Mouse (Mus musculus): Measurements from ENCODE around the gene Zfp82. TPM values are rescaled to one million over a fixed set of nuclear protein-coding genes. Genes with fewer than 3 reads are reported as not detected.
A peak's percentile ranks its signal among the peaks of the same experiment; 100 is the strongest.

Zfp82 gene
- polyA plus RNA-seq, 1 experiment from 2014 or later: 4.2 TPM

- ATAC-seq: no peak
- Histone ChIP-seq H3K27me3 (replicated peaks; ENCODE audit: control insufficient read depth, insufficient read depth, low read length) (no peaks in the 10 kb centered on the region), H3K9ac (ENCODE audit: low read depth, low read length) (no peak overlapping the region), H3K36me3 (ENCODE audit: control insufficient read depth, insufficient read depth, low read length) (peaks cover 4% of the 10 kb centered on the region), H3K27ac (ENCODE audit: low read length) (no peak overlapping the region), H3K4me2 (ENCODE audit: low read depth, low read length) (no peak overlapping the region), H3K4me1 (ENCODE audit: control insufficient read depth, insufficient read depth, low read length) (peaks cover 3% of the 10 kb centered on the region; the same call in 1 of the 2 replicates), H3K9me3 (ENCODE audit: control insufficient read depth, low read length) (no peaks in the 10 kb centered on the region), H3K4me3 (ENCODE audit: low read length) (no peak overlapping the region)
- 5% methylated on average over 3 of the region's 3 CpGs for WGBS
Observed at GRCm38 (mm10) chr7:30053591-30053990, 19.1 kb downstream of the Zfp82 start.

- WGBS: under 1% methylated on average over 40 of the region's 40 CpGs
- H3K27me3 ChIP-seq (replicated peaks; ENCODE audit: control insufficient read depth, insufficient read depth, low read length): no peaks in the 10 kb centered on the region
- peak; percentile 99 for ATAC-seq
- H3K4me3 ChIP-seq (ENCODE audit: low read length): peak within 1 kb of the TSS; percentile 80
- no peaks in the 10 kb centered on the region for H3K36me3 ChIP-seq (ENCODE audit: control insufficient read depth, insufficient read depth, low read length)
- peak within 1 kb of the TSS; percentile 81 for H3K9ac ChIP-seq (ENCODE audit: low read depth, low read length)
- no peaks in the 10 kb centered on the region for H3K9me3 ChIP-seq (ENCODE audit: control insufficient read depth, low read length)
- peaks cover 3% of the 10 kb centered on the region; the same call in 1 of the 2 replicates for H3K4me1 ChIP-seq (ENCODE audit: control insufficient read depth, insufficient read depth, low read length)
- H3K27ac ChIP-seq (ENCODE audit: low read length): peak within 1 kb of the TSS; percentile 67; the same call in 1 of the 2 replicates
- H3K4me2 ChIP-seq (ENCODE audit: low read depth, low read length): peak within 1 kb of the TSS; percentile 90
Observed at GRCm38 (mm10) chr7:30050882-30051548, 21.7 kb downstream of the Zfp82 start, which contains the start of gene Zfp14. TSS of gene Zfp14 (minus strand) at chr7:30051380.

DNA sequence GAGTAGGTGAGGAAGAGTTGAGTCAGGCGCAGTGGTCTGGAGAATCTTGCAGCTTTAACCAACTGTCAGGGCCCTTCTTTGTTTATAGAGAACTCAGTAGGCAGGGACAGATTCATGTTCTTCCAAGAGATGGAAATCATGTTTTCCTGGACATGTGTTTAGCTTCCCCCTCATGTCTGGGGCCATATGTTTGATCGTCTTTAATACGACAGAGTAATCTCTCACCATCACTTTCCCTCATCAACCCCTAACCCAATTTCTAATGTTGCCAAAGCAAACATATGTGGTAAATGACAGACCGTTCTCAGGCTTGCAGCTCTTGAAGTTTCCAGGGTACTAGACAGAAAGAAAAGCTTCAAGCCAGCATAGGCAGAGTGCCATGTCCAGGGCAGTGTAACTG is 24.6 kb downstream of the Zfp82 start:
- H3K4me2 ChIP-seq (ENCODE audit: low read depth, low read length): no peak overlapping the region
- H3K4me1 ChIP-seq (ENCODE audit: control insufficient read depth, insufficient read depth, low read length): peaks cover 3% of the 10 kb centered on the region; the same call in 1 of the 2 replicates
- H3K4me3 ChIP-seq (ENCODE audit: low read length): no peak overlapping the region
- no peaks in the 10 kb centered on the region for H3K36me3 ChIP-seq (ENCODE audit: control insufficient read depth, insufficient read depth, low read length)
- H3K9me3 ChIP-seq (ENCODE audit: control insufficient read depth, low read length): no peaks in the 10 kb centered on the region
- H3K27me3 ChIP-seq (replicated peaks; ENCODE audit: control insufficient read depth, insufficient read depth, low read length): no peaks in the 10 kb centered on the region
- WGBS: 84% methylated on average over 4 of the region's 4 CpGs
- H3K27ac ChIP-seq (ENCODE audit: low read length): no peak overlapping the region
- no peak for ATAC-seq
- H3K9ac ChIP-seq (ENCODE audit: low read depth, low read length): no peak overlapping the region

DNA sequence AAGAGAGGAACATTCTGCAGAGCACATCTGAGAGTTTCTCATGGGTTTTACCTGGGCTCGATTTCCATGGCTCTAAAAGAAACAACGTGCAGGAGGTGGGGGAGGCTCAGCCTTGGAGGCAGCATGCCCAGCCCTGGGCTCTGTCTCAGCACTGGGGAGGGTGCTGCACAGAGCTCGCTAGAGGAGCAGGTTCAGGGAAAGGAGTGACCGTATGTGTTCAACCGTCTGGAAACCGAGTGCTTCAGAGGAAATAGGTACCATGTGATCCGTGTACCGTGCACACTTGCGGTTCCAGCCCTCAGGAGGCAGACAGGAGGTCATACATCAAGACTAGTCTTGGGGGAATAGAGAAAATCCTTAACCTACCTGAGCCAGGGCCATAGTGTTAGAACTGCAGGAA is 28.3 kb downstream of the Zfp82 start:
- Histone ChIP-seq H3K27ac (ENCODE audit: low read length) (no peak overlapping the region), H3K36me3 (ENCODE audit: control insufficient read depth, insufficient read depth, low read length) (no peaks in the 10 kb centered on the region), H3K4me1 (ENCODE audit: control insufficient read depth, insufficient read depth, low read length) (no peaks in the 10 kb centered on the region), H3K4me3 (ENCODE audit: low read length) (no peak overlapping the region), H3K4me2 (ENCODE audit: low read depth, low read length) (no peak overlapping the region), H3K27me3 (replicated peaks; ENCODE audit: control insufficient read depth, insufficient read depth, low read length) (no peaks in the 10 kb centered on the region), H3K9ac (ENCODE audit: low read depth, low read length) (no peak overlapping the region), H3K9me3 (ENCODE audit: control insufficient read depth, low read length) (no peaks in the 10 kb centered on the region)
- WGBS: 59% methylated on average over 9 of the region's 9 CpGs
- no peak for ATAC-seq

GRCm38 (mm10) chr7:30034331-30034730 is 38.4 kb downstream of the Zfp82 start:
- H3K4me1 ChIP-seq (ENCODE audit: control insufficient read depth, insufficient read depth, low read length): no peaks in the 10 kb centered on the region
- H3K4me3 ChIP-seq (ENCODE audit: low read length): no peak overlapping the region
- no peaks in the 10 kb centered on the region for H3K9me3 ChIP-seq (ENCODE audit: control insufficient read depth, low read length)
- H3K36me3 ChIP-seq (ENCODE audit: control insufficient read depth, insufficient read depth, low read length): no peaks in the 10 kb centered on the region
- no peaks in the 10 kb centered on the region for H3K27me3 ChIP-seq (replicated peaks; ENCODE audit: control insufficient read depth, insufficient read depth, low read length)
- H3K9ac ChIP-seq (ENCODE audit: low read depth, low read length): no peak overlapping the region
- ATAC-seq: no peak
- H3K4me2 ChIP-seq (ENCODE audit: low read depth, low read length): no peak overlapping the region
- WGBS: 94% methylated on average over 12 of the region's 12 CpGs
- no peak overlapping the region for H3K27ac ChIP-seq (ENCODE audit: low read length)

GRCm38 (mm10) chr7:30031379-30031778 is 41.3 kb downstream of the Zfp82 start:
- H3K9ac ChIP-seq (ENCODE audit: low read depth, low read length): no peak overlapping the region
- no peaks in the 10 kb centered on the region for H3K27me3 ChIP-seq (replicated peaks; ENCODE audit: control insufficient read depth, insufficient read depth, low read length)
- 87% methylated on average over 3 of the region's 3 CpGs for WGBS
- H3K4me1 ChIP-seq (ENCODE audit: control insufficient read depth, insufficient read depth, low read length): no peaks in the 10 kb centered on the region
- no peak for ATAC-seq
- H3K36me3 ChIP-seq (ENCODE audit: control insufficient read depth, insufficient read depth, low read length): no peaks in the 10 kb centered on the region
- no peak overlapping the region for H3K4me2 ChIP-seq (ENCODE audit: low read depth, low read length)
- H3K4me3 ChIP-seq (ENCODE audit: low read length): no peak overlapping the region
- H3K27ac ChIP-seq (ENCODE audit: low read length): no peak overlapping the region
- no peaks in the 10 kb centered on the region for H3K9me3 ChIP-seq (ENCODE audit: control insufficient read depth, low read length)

DNA sequence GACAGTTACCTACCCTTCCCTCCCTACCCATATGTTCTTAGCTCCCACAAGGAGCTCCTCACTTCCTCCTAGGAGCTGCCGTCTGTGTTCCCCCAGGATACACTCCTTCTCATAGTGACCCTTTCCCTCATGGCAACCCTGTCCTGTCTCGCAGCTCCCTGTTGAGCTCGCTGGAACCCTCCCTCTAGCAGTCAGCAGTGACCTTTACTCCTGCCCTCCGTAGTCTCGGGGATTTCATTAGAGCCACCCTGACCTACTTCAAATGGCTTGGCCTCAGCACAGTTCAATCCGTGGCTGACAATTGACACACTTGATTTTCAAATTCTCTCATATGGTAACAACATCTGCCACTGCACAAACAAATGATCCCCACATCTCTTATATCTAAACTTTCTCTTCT is 42.0 kb downstream of the Zfp82 start:
- Histone ChIP-seq H3K9ac (ENCODE audit: low read depth, low read length) (no peak overlapping the region), H3K36me3 (ENCODE audit: control insufficient read depth, insufficient read depth, low read length) (no peaks in the 10 kb centered on the region), H3K4me1 (ENCODE audit: control insufficient read depth, insufficient read depth, low read length) (no peaks in the 10 kb centered on the region), H3K4me3 (ENCODE audit: low read length) (no peak overlapping the region), H3K27ac (ENCODE audit: low read length) (no peak overlapping the region), H3K27me3 (replicated peaks; ENCODE audit: control insufficient read depth, insufficient read depth, low read length) (no peaks in the 10 kb centered on the region), H3K4me2 (ENCODE audit: low read depth, low read length) (no peak overlapping the region), H3K9me3 (ENCODE audit: control insufficient read depth, low read length) (no peaks in the 10 kb centered on the region)
- no peak for ATAC-seq
- 23% methylated on average over 6 of the region's 6 CpGs for WGBS

DNA sequence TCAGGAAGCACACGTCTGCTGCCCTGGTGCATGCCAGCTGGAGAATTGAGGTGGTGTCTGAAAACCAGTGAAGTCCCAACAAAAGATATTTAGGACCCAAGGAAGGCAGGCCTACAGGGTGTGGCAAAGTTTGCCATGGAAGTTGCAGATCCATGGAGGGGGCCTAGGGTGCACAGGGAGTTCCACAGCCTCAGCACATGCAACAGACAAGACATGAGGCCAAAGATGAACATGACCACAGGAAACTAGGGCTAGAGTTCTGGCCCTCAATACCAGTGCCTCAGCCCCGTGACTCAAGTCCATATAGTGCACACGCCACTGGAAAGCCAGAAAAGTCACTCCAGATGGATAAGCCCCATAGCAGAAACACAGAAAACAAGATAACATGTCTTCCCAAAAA is 44.1 kb downstream of the Zfp82 start:
- Histone ChIP-seq H3K27ac (ENCODE audit: low read length) (no peak overlapping the region), H3K36me3 (ENCODE audit: control insufficient read depth, insufficient read depth, low read length) (peaks cover 4% of the 10 kb centered on the region; the same call in 1 of the 2 replicates), H3K4me1 (ENCODE audit: control insufficient read depth, insufficient read depth, low read length) (no peaks in the 10 kb centered on the region), H3K4me3 (ENCODE audit: low read length) (no peak overlapping the region), H3K9ac (ENCODE audit: low read depth, low read length) (no peak overlapping the region), H3K27me3 (replicated peaks; ENCODE audit: control insufficient read depth, insufficient read depth, low read length) (no peaks in the 10 kb centered on the region), H3K9me3 (ENCODE audit: control insufficient read depth, low read length) (no peaks in the 10 kb centered on the region), H3K4me2 (ENCODE audit: low read depth, low read length) (no peak overlapping the region)
- 93% methylated on average over 3 of the region's 3 CpGs for WGBS
- ATAC-seq: no peak

DNA sequence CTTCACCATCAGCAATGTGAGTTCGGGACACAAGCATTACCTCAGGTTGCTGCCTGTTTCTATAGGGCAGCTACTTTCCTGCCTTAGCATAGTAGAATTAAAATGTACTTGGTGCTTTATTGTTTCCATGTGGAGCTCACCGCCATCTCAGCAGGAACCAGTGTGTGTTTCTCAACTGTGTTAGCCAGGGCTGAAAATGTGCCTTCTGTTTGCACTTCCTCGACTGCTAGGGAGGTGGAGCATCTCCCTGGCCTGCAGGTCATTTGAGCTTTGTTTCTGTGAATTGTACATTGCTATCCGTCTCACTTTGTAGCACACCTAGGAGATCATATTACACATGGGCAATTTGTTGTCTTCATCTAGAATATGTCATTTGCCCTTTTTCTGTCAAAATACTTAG is 45.4 kb downstream of the Zfp82 start:
- Histone ChIP-seq H3K4me1 (ENCODE audit: control insufficient read depth, insufficient read depth, low read length) (no peaks in the 10 kb centered on the region), H3K27me3 (replicated peaks; ENCODE audit: control insufficient read depth, insufficient read depth, low read length) (no peaks in the 10 kb centered on the region), H3K27ac (ENCODE audit: low read length) (no peak overlapping the region), H3K4me2 (ENCODE audit: low read depth, low read length) (no peak overlapping the region), H3K4me3 (ENCODE audit: low read length) (no peak overlapping the region), H3K9me3 (ENCODE audit: control insufficient read depth, low read length) (no peaks in the 10 kb centered on the region), H3K36me3 (ENCODE audit: control insufficient read depth, insufficient read depth, low read length) (peaks cover 10% of the 10 kb centered on the region; the same call in 1 of the 2 replicates), H3K9ac (ENCODE audit: low read depth, low read length) (no peak overlapping the region)
- no peak for ATAC-seq
- 68% methylated on average over 4 of the region's 4 CpGs for WGBS

DNA sequence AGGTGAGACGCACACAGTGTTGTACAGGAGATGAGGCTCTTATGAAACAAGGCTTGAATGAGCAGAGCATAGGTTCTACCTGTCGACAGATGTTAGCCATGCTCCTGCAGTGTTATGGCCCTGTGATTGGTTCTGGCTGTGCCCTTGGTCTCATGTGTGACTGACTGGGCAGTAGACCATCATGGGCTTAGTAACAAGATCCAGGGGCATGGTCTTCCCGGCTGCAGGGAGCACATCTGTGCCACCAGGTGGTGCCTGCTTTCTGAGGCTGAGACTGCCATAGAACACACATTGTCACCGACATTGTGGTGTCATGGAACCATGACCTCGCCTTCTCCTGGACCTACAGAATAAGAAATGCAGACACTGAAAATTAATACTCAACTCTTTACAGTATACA is 47.3 kb downstream of the Zfp82 start:
- peaks cover 10% of the 10 kb centered on the region; the same call in 1 of the 2 replicates for H3K36me3 ChIP-seq (ENCODE audit: control insufficient read depth, insufficient read depth, low read length)
- H3K4me1 ChIP-seq (ENCODE audit: control insufficient read depth, insufficient read depth, low read length): no peaks in the 10 kb centered on the region
- H3K9me3 ChIP-seq (ENCODE audit: control insufficient read depth, low read length): no peaks in the 10 kb centered on the region
- H3K4me3 ChIP-seq (ENCODE audit: low read length): no peak overlapping the region
- WGBS: 83% methylated on average over 5 of the region's 5 CpGs
- no peak overlapping the region for H3K27ac ChIP-seq (ENCODE audit: low read length)
- no peaks in the 10 kb centered on the region for H3K27me3 ChIP-seq (replicated peaks; ENCODE audit: control insufficient read depth, insufficient read depth, low read length)
- no peak overlapping the region for H3K4me2 ChIP-seq (ENCODE audit: low read depth, low read length)
- H3K9ac ChIP-seq (ENCODE audit: low read depth, low read length): no peak overlapping the region
- no peak for ATAC-seq
